Mouse (Mus musculus) telencephalon, adult 2 months (tissue): ENCODE data around the gene Gm21616.
"Not testable (repeated sequence)": the region's sequence is repeated elsewhere in the genome, so short reads cannot be mapped to it uniquely, and the experiment has no call there.

Experiments used
- DNase-seq: peaks from one replicate; pipeline ENCODE4 v3.0.0-alpha.2; 2011; ENCODE audit warnings: low read depth, low spot score

Gene Gm21616

DNA sequence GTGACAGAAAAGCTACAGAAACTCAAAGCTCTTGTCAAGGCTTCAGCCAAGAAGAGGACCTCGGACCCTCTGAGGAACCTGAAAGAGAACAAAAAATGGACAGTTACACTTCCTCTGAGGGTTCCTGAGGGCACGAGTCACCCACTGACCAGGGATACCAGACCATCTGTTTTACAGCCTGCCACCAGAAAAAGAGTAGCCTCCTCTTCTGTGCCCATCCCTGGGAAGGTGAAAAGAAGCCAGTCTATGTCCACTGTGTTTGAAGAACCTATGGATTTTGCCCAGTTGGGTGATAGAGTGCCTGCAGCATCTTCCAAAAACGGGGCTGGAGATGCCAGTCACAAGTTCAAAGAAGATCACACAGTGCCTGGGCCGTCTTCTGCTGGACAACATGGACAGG, at the start of gene Gm21616:
Gm21616 (plus strand) TSS at position 301 of the 400 bp plus-strand sequence.
- DNase-seq = not testable (repeated sequence)
